Mouse (Mus musculus): ENCODE measurements around the gene Ifi27l2a. TPM values are rescaled to one million over a fixed set of nuclear protein-coding genes. Genes with fewer than 3 reads are reported as not detected.

The Ifi27l2a gene
- total and polyA plus RNA-seq, 3 experiments = 81.1 to 262 (median 133) TPM

DNA sequence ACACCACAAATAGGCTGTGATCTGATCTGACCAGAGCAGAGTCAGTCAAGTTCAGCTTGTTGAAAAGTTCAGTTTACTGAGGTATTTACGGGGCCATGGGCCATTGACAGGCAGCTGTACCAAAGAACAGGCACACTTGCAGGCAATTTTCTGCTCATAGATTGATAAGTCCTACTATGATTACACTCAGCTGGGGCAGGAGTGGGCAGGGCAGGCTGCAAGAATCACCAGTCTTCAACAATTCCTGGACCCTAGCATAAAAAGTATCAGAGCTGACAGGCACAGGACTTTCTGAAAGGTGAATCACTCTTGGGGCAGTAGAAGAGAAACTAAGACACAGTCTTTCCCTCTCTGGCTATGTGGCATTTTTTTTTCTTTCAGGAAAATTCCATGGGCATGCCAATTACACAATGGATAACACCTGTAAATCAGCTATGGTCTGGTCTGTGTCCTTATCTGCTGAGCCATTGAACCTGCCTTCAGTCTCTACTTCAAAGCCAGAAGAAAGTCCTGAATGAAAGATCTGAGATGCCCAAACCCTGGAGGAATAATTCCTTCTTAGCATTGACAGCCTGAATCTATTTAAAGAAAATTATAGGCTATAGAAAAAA lies 33.4 kb upstream of the Ifi27l2a start:
- peaks cover 16% of the 10 kb centered on the region for H3K27me3 ChIP-seq (replicated peaks)

DNA sequence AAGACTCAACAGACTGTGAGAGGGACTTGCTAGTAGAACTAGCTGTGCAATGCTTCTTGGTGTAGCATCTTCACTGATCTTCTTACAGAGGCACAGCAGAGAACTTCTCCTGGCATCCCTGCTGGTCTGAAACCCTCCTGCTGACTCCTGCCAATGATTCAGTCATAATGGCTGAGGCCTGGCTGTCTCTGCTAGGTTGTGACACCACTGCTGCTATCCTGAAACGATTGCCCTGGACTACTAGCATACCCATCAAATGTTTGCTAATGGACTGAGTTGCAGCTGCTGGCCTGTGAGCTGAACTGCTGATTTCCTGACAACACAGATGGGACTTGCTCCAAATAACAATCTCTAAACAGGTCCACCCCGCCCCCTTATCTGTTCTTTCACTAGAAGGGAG lies 31.0 kb upstream of the Ifi27l2a start:
- in situ Hi-C loops (cut with MboI; ENCODE audit: low pct_ligation_motif_present, low pct_unique_long_range_greater_than_20kb, low sequenced_read_pairs) (no loop called here), dilution Hi-C loops (cut with MboI; ENCODE audit: extremely low pct_ligation_motif_present, extremely low pct_unique_long_range_greater_than_20kb, low sequenced_read_pairs) (no loop called here)
- no peaks in the 10 kb centered on the region for H3K36me3 ChIP-seq (replicated peaks in 1 of 2; ENCODE audit: control insufficient read depth in 1 of 2, insufficient read depth in 1 of 2, low read length in 1 of 2)

More for the DNA sequence above, 33.4 kb upstream of the Ifi27l2a start:
- in situ Hi-C loops (cut with MboI; ENCODE audit: low pct_ligation_motif_present, low pct_unique_long_range_greater_than_20kb, low sequenced_read_pairs) = no loop called here
- no peak overlapping the region for H3K4me2 ChIP-seq (ENCODE audit: insufficient read depth, low read depth, poor library complexity, severe bottlenecking)
- H3K79me2 ChIP-seq (replicated peaks; ENCODE audit: control insufficient read depth, extremely low read depth, insufficient read depth, poor library complexity, severe bottlenecking) = no peaks in the 10 kb centered on the region
- no peak overlapping the region for H3K9ac ChIP-seq (ENCODE audit: insufficient read depth, low read depth)
- H3K27ac ChIP-seq (ENCODE audit: insufficient read depth, low read depth) = no peak overlapping the region
- peaks cover 9 to 15% of the 10 kb centered on the region in 2 experiments for H3K4me1 ChIP-seq (ENCODE audit: control insufficient read depth in 1 of 2, insufficient read depth in 2 of 2)
- no peak overlapping the region for H3K4me3 ChIP-seq (replicated peaks in 1 of 3; ENCODE audit: low read depth in 2 of 3, low read length in 2 of 3, poor library complexity in 1 of 3)
- no peak for TF ChIP-seq CHD1 (IDR thresholded peaks at IDR 0.05; ENCODE audit: low read depth, low read length)
- no peak for TF ChIP-seq USF1 (IDR thresholded peaks at IDR 0.05; ENCODE audit: low read depth, low read length)
- TF ChIP-seq SMC3 (IDR thresholded peaks at IDR 0.05; ENCODE audit: low read depth, low read length) = no peak
- TF ChIP-seq E2F4 (IDR thresholded peaks at IDR 0.05; ENCODE audit: insufficient replicate concordance, low read depth, low read length) = no peak
- no peak for TF ChIP-seq MEF2A (IDR thresholded peaks at IDR 0.05; ENCODE audit: borderline replicate concordance, low read depth, low read length)
- TF ChIP-seq PAX5 (IDR thresholded peaks at IDR 0.05; ENCODE audit: low read length) = no peak
- no peak for TF ChIP-seq JUND (conservative IDR thresholded peaks at IDR 0.05; ENCODE audit: low read depth, low read length)
- no peak for TF ChIP-seq CTCF (conservative IDR thresholded peaks at IDR 0.05 in 1 of 2, IDR thresholded peaks at IDR 0.05 in 1 of 2; ENCODE audit: low read depth in 2 of 2, low read length in 2 of 2)
- no peak for TF ChIP-seq CHD2 (IDR thresholded peaks at IDR 0.05; ENCODE audit: low read length)
- TF ChIP-seq TCF12 (IDR thresholded peaks at IDR 0.05; ENCODE audit: low read depth, low read length) = no peak
- TF ChIP-seq BHLHE40 (IDR thresholded peaks at IDR 0.05; ENCODE audit: low read depth, low read length) = no peak
- no peak for TF ChIP-seq ELF1 (IDR thresholded peaks at IDR 0.05; ENCODE audit: low read depth, low read length)
- no peak for TF ChIP-seq HCFC1 (IDR thresholded peaks at IDR 0.05; ENCODE audit: low read depth, low read length)
- TF ChIP-seq MXI1 (IDR thresholded peaks at IDR 0.05; ENCODE audit: low read depth, low read length) = no peak
- TF ChIP-seq UBTF (IDR thresholded peaks at IDR 0.05; ENCODE audit: low read depth, low read length) = no peak
- TF ChIP-seq MAFK (IDR thresholded peaks at IDR 0.05; ENCODE audit: insufficient replicate concordance, low read length) = no peak
- no peak for TF ChIP-seq JUN (IDR thresholded peaks at IDR 0.05; ENCODE audit: insufficient read depth, low read depth, low read length)
- no peak for TF ChIP-seq RAD21 (IDR thresholded peaks at IDR 0.05; ENCODE audit: low read depth, low read length)
- dilution Hi-C loops (cut with MboI; ENCODE audit: extremely low pct_ligation_motif_present, extremely low pct_unique_long_range_greater_than_20kb, low sequenced_read_pairs) = no loop called here
- no peaks in the 10 kb centered on the region for H3K36me3 ChIP-seq (replicated peaks in 1 of 2; ENCODE audit: control insufficient read depth in 1 of 2, insufficient read depth in 1 of 2, low read length in 1 of 2)
- no peak for DNase-seq (ENCODE audit: extremely low read depth)
- H3K9me3 ChIP-seq (replicated peaks; ENCODE audit: low read length) = no peaks in the 10 kb centered on the region

More for the DNA sequence above, 31.0 kb upstream of the Ifi27l2a start:
- no peak overlapping the region for H3K4me3 ChIP-seq (replicated peaks in 1 of 3; ENCODE audit: low read depth in 2 of 3, low read length in 2 of 3, poor library complexity in 1 of 3)
- peak overlapping the region; percentile 20; the same call in 1 of the 2 replicates for H3K27ac ChIP-seq (ENCODE audit: insufficient read depth, low read depth)
- H3K4me2 ChIP-seq (ENCODE audit: insufficient read depth, low read depth, poor library complexity, severe bottlenecking) = no peak overlapping the region
- no peak for DNase-seq (ENCODE audit: extremely low read depth)
- no peaks in the 10 kb centered on the region for H3K79me2 ChIP-seq (replicated peaks; ENCODE audit: control insufficient read depth, extremely low read depth, insufficient read depth, poor library complexity, severe bottlenecking)
- no peak overlapping the region for H3K9ac ChIP-seq (ENCODE audit: insufficient read depth, low read depth)
- TF ChIP-seq UBTF (IDR thresholded peaks at IDR 0.05; ENCODE audit: low read depth, low read length) = no peak
- H3K4me1 ChIP-seq (ENCODE audit: control insufficient read depth in 1 of 2, insufficient read depth in 2 of 2) = peaks cover 9 to 15% of the 10 kb centered on the region in 2 experiments
- peaks cover 10% of the 10 kb centered on the region for H3K27me3 ChIP-seq (replicated peaks)
- H3K9me3 ChIP-seq (replicated peaks; ENCODE audit: low read length) = no peaks in the 10 kb centered on the region
